ENCODE assay signal across 22 mouse cellular contexts in the genomic region with DNA sequence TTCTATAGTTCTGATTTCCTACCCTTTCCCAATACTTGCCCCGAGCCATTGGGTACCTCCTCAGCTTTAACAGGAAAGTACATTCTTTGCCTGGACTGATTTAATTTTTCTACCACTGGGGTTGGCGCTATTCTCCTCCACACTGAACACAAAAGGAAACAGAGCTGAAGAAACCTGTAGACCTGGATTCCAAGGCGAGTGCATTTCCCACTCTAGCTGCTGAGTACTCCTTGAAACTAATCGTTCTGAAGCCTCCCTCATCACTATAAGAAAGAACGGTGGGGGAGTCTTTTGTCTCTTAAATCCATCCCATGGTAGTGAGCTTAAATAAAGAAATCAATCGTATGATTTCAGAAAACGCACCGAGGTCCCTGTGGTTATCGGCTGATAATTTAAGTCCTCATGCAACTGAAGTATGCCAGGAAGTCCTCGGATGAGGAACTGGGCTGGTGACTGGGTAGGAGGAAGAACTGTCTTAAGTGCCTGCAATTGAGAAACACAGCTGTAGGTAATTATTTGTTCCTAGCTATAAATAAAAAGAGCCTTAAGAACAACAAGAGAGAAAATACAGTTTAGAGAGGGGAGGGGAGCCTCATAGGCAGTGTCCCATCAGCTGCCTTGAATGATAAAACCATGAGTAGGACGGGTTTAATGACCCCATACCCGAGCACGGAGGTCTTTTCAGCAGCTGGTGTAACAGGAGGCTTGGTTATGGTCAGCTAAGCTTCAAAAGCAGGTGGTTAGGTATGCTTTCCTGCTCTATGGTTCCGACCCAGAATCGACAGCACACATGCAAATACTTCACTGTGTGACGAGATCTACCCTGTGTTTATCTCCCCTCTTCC.
DNase-seq lines count a peak whose midpoint lies in the region; ATAC-seq and TF ChIP-seq lines count a peak whose summit lies in the region.
"Had no signal": no experiment of that assay in that cellular context is flagged by ENCODE, and none has a peak within 500 bp of the region (broad histone marks: within the 10 kb centered on the region; RNA-seq: fewer than 3 reads in every experiment).

No protein-coding gene starts in this region.

- H3K36me3 ChIP-seq in stomach, postnatal 0 days (ENCODE audit: control insufficient read depth, insufficient read depth, low read length): no peaks in the 10 kb centered on the region
- H3K36me3 ChIP-seq: heart, embryonic 15.5 days; limb, embryonic 10.5 days; liver, embryonic 15.5 days; midbrain, embryonic 13.5 days had no signal

- no peaks in the 10 kb centered on the region for H3K27me3 ChIP-seq in stomach, postnatal 0 days (ENCODE audit: control insufficient read depth, insufficient read depth, low read length)
- H3K27me3 ChIP-seq: forebrain, embryonic 13.5 days; heart, embryonic 15.5 days; liver, embryonic 15.5 days; midbrain, embryonic 13.5 days had no signal

- H3K9me3 ChIP-seq in stomach, postnatal 0 days (ENCODE audit: control insufficient read depth, low read length): no peaks in the 10 kb centered on the region
- H3K9me3 ChIP-seq: forebrain, embryonic 13.5 days; heart, embryonic 15.5 days; limb, embryonic 10.5 days; liver, embryonic 15.5 days; midbrain, embryonic 13.5 days had no signal

- no peak for TF ChIP-seq CTCF in stomach, postnatal 0 days (IDR thresholded peaks at IDR 0.05; ENCODE audit: low read depth)

- no peaks in the 10 kb centered on the region for H3K4me1 ChIP-seq in stomach, postnatal 0 days (replicated peaks; ENCODE audit: control insufficient read depth, insufficient read depth)
- H3K4me1 ChIP-seq: forebrain, embryonic 13.5 days; heart, embryonic 15.5 days; limb, embryonic 10.5 days; liver, embryonic 15.5 days; midbrain, embryonic 13.5 days had no signal

- DNase-seq in lung, adult 18-20 months: peak; percentile 16 to 34
- DNase-seq in lung, postnatal 14 days: no peak
- DNase-seq in fat pad, adult 2 months (ENCODE audit: extremely low read depth, low read depth, low spot score): peak; percentile 13
- peak; percentile 24 for DNase-seq in lung, postnatal 25 days (ENCODE audit: low spot score)
- DNase-seq in stomach, postnatal 0 days (ENCODE audit: low spot score): no peak
- no peak for DNase-seq in frontal cortex, postnatal 25 days (ENCODE audit: low spot score in 2 of 2)
- DNase-seq: adrenal gland, postnatal 25 days; cerebellum, adult 9-10 months; heart, postnatal 36 days; kidney, adult 18-20 months; liver; thymus, adult 18-20 months; thymus, postnatal 4 days had no signal

- ATAC-seq in stomach, postnatal 0 days (ENCODE audit: low FRiP score, low TSS enrichment): no peak
- no peak for ATAC-seq in activated CD4-positive, CD25-positive, alpha-beta regulatory T cell, adult 4 months
- ATAC-seq: forebrain, embryonic 13.5 days; inflammation-experienced regulatory T-cells, adult 6 months; midbrain, embryonic 13.5 days had no signal

- peak overlapping the region; percentile 61; the same call in 1 of the 2 replicates for H3K27ac ChIP-seq in stomach, postnatal 0 days (replicated peaks)
- H3K27ac ChIP-seq: forebrain, embryonic 13.5 days; heart, embryonic 15.5 days; hindbrain, embryonic 14.5 days; limb, embryonic 10.5 days; liver, embryonic 15.5 days; midbrain, embryonic 13.5 days had no signal

- WGBS in stomach, postnatal 0 days: 69% methylated on average over 16 of the region's 16 CpGs

- no peak overlapping the region for H3K4me2 ChIP-seq in stomach, postnatal 0 days (replicated peaks; ENCODE audit: low read depth)
- H3K4me2 ChIP-seq: forebrain, embryonic 13.5 days; heart, embryonic 15.5 days; hindbrain, embryonic 14.5 days; liver, embryonic 15.5 days; midbrain, embryonic 13.5 days had no signal

- no peak overlapping the region for H3K9ac ChIP-seq in stomach, postnatal 0 days (ENCODE audit: low read length)
- H3K9ac ChIP-seq: forebrain, embryonic 13.5 days; heart, embryonic 15.5 days; hindbrain, embryonic 14.5 days; liver, embryonic 15.5 days; midbrain, embryonic 13.5 days had no signal

- TF ChIP-seq EP300 in stomach, postnatal 0 days (optimal IDR thresholded peaks at IDR 0.05): no peak

- H3K4me3 ChIP-seq in stomach, postnatal 0 days (ENCODE audit: low read depth, low read length): no peak overlapping the region
- H3K4me3 ChIP-seq: erythroblast, embryonic 14.5 days; forebrain, embryonic 13.5 days; heart, embryonic 15.5 days; limb, embryonic 10.5 days; liver, embryonic 15.5 days; midbrain, embryonic 13.5 days had no signal

Comparison
In these comparisons a context has a peak if more than half of its experiments do, and no peak if none do; other contexts are left out.
1. DNase-seq: peak in lung, adult 18-20 months (2 of 2), fat pad, adult 2 months (single experiment) and lung, postnatal 25 days (single experiment); none in lung, postnatal 14 days (single experiment), stomach, postnatal 0 days (single experiment) and frontal cortex, postnatal 25 days (0 of 2).